Mouse (Mus musculus): Measurements from ENCODE around the gene Cst6. TPM values are rescaled to one million over a fixed set of nuclear protein-coding genes. Genes with fewer than 3 reads are reported as not detected.

Gene Cst6
- polyA plus RNA-seq, 1 experiment: 0.82 TPM

- WGBS: 18% methylated on average over 5 of the region's 5 CpGs
- peak; percentile 66; the same call in 1 of the 2 replicates for TF ChIP-seq CTCF (IDR thresholded peaks at IDR 0.05; ENCODE audit: extremely low read depth, insufficient read depth, insufficient read length, insufficient replicate concordance)
- TF ChIP-seq POLR2A (IDR thresholded peaks at IDR 0.05; ENCODE audit: low read depth, low read length): no peak
- H3K27me3 ChIP-seq (ENCODE audit: control insufficient read depth, insufficient read depth, low read length): no peaks in the 10 kb centered on the region
- no peaks in the 10 kb centered on the region for H3K36me3 ChIP-seq (ENCODE audit: control insufficient read depth, insufficient read depth, low read length)
- H3K4me1 ChIP-seq (ENCODE audit: control insufficient read depth, insufficient read depth, insufficient read length): no peaks in the 10 kb centered on the region
- no peak overlapping the region for H3K27ac ChIP-seq (ENCODE audit: insufficient read depth, low read length)
- DNase-seq (ENCODE audit: low read depth in 1 of 2, low spot score in 2 of 2): peak; percentile 47 to 70
- H3K4me3 ChIP-seq (ENCODE audit: extremely low read depth, insufficient read depth, insufficient read length): no peak overlapping the region
These were observed 11.4 kb downstream of the Cst6 start for GRCm38 (mm10) chr19:5337975-5338374.

- Histone ChIP-seq H3K36me3 (ENCODE audit: control insufficient read depth, insufficient read depth, low read length) (no peaks in the 10 kb centered on the region), H3K4me3 (ENCODE audit: extremely low read depth, insufficient read depth, insufficient read length) (no peak within 1 kb of the TSS), H3K27ac (ENCODE audit: insufficient read depth, low read length) (no peak within 1 kb of the TSS), H3K4me1 (ENCODE audit: control insufficient read depth, insufficient read depth, insufficient read length) (no peaks in the 10 kb centered on the region), H3K27me3 (ENCODE audit: control insufficient read depth, insufficient read depth, low read length) (no peaks in the 10 kb centered on the region)
- TF ChIP-seq CTCF (IDR thresholded peaks at IDR 0.05; ENCODE audit: extremely low read depth, insufficient read depth, insufficient read length, insufficient replicate concordance) (no peak), POLR2A (IDR thresholded peaks at IDR 0.05; ENCODE audit: low read depth, low read length) (no peak)
- 85% methylated on average over 6 of the region's 6 CpGs for WGBS
- no peak for DNase-seq (ENCODE audit: low read depth in 1 of 2, low spot score in 2 of 2)
These were observed 13.9 kb downstream of the Cst6 start, which contains the start of gene Catsper1 for GRCm38 (mm10) chr19:5335441-5335840. Gene Catsper1, plus strand, starts transcription at chr19:5335741.

- 93% methylated on average over 5 of the region's 5 CpGs for WGBS
- H3K27ac ChIP-seq (ENCODE audit: insufficient read depth, low read length): no peak overlapping the region
- TF ChIP-seq POLR2A (IDR thresholded peaks at IDR 0.05; ENCODE audit: low read depth, low read length): no peak
- no peak for TF ChIP-seq CTCF (IDR thresholded peaks at IDR 0.05; ENCODE audit: extremely low read depth, insufficient read depth, insufficient read length, insufficient replicate concordance)
- H3K36me3 ChIP-seq (ENCODE audit: control insufficient read depth, insufficient read depth, low read length): no peaks in the 10 kb centered on the region
- no peak overlapping the region for H3K4me3 ChIP-seq (ENCODE audit: extremely low read depth, insufficient read depth, insufficient read length)
- H3K27me3 ChIP-seq (ENCODE audit: control insufficient read depth, insufficient read depth, low read length): no peaks in the 10 kb centered on the region
- no peak for DNase-seq (ENCODE audit: low read depth in 1 of 2, low spot score in 2 of 2)
- H3K4me1 ChIP-seq (ENCODE audit: control insufficient read depth, insufficient read depth, insufficient read length): no peaks in the 10 kb centered on the region
These were observed 14.6 kb downstream of the Cst6 start for GRCm38 (mm10) chr19:5334741-5335140.

- TF ChIP-seq CTCF (IDR thresholded peaks at IDR 0.05; ENCODE audit: extremely low read depth, insufficient read depth, insufficient read length, insufficient replicate concordance): no peak
- no peak for TF ChIP-seq POLR2A (IDR thresholded peaks at IDR 0.05; ENCODE audit: low read depth, low read length)
- H3K27ac ChIP-seq (ENCODE audit: insufficient read depth, low read length): no peak overlapping the region
- H3K36me3 ChIP-seq (ENCODE audit: control insufficient read depth, insufficient read depth, low read length): no peaks in the 10 kb centered on the region
- no peak for DNase-seq (ENCODE audit: low read depth in 1 of 2, low spot score in 2 of 2)
- 87% methylated on average over 19 of the region's 19 CpGs for WGBS
- no peaks in the 10 kb centered on the region for H3K27me3 ChIP-seq (ENCODE audit: control insufficient read depth, insufficient read depth, low read length)
- no peak overlapping the region for H3K4me3 ChIP-seq (ENCODE audit: extremely low read depth, insufficient read depth, insufficient read length)
- H3K4me1 ChIP-seq (ENCODE audit: control insufficient read depth, insufficient read depth, insufficient read length): no peaks in the 10 kb centered on the region; the same call in 1 of the 2 replicates
These were observed 21.4 kb downstream of the Cst6 start for GRCm38 (mm10) chr19:5327970-5328369.

- H3K4me3 ChIP-seq (ENCODE audit: extremely low read depth, insufficient read depth, insufficient read length): peak overlapping the region; percentile 33; the same call in 1 of the 2 replicates
- H3K27ac ChIP-seq (ENCODE audit: insufficient read depth, low read length): no peak overlapping the region
- 40% methylated on average over 17 of the region's 17 CpGs for WGBS
- no peak for TF ChIP-seq POLR2A (IDR thresholded peaks at IDR 0.05; ENCODE audit: low read depth, low read length)
- no peak for TF ChIP-seq CTCF (IDR thresholded peaks at IDR 0.05; ENCODE audit: extremely low read depth, insufficient read depth, insufficient read length, insufficient replicate concordance)
- peak in 1 of 2 experiments; percentile 28 for DNase-seq (ENCODE audit: low read depth in 1 of 2, low spot score in 2 of 2)
- H3K4me1 ChIP-seq (ENCODE audit: control insufficient read depth, insufficient read depth, insufficient read length): no peaks in the 10 kb centered on the region; the same call in 1 of the 2 replicates
- H3K27me3 ChIP-seq (ENCODE audit: control insufficient read depth, insufficient read depth, low read length): no peaks in the 10 kb centered on the region
- no peaks in the 10 kb centered on the region for H3K36me3 ChIP-seq (ENCODE audit: control insufficient read depth, insufficient read depth, low read length)
These were observed 25.6 kb downstream of the Cst6 start for GRCm38 (mm10) chr19:5323801-5324200.

GRCm38 (mm10) chr19:5313189-5313588 lies 36.2 kb downstream of the Cst6 start:
- 69% methylated on average over 8 of the region's 8 CpGs for WGBS
- Histone ChIP-seq H3K4me1 (ENCODE audit: control insufficient read depth, insufficient read depth, insufficient read length) (no peaks in the 10 kb centered on the region), H3K27ac (ENCODE audit: insufficient read depth, low read length) (no peak overlapping the region), H3K4me3 (ENCODE audit: extremely low read depth, insufficient read depth, insufficient read length) (no peak overlapping the region), H3K27me3 (ENCODE audit: control insufficient read depth, insufficient read depth, low read length) (no peaks in the 10 kb centered on the region), H3K36me3 (ENCODE audit: control insufficient read depth, insufficient read depth, low read length) (no peaks in the 10 kb centered on the region)
- no peak for DNase-seq (ENCODE audit: low read depth in 1 of 2, low spot score in 2 of 2)
- TF ChIP-seq CTCF (IDR thresholded peaks at IDR 0.05; ENCODE audit: extremely low read depth, insufficient read depth, insufficient read length, insufficient replicate concordance) (no peak), POLR2A (IDR thresholded peaks at IDR 0.05; ENCODE audit: low read depth, low read length) (no peak)

GRCm38 (mm10) chr19:5309025-5309424 lies 40.3 kb downstream of the Cst6 start:
- WGBS: 78% methylated on average over 7 of the region's 7 CpGs
- Histone ChIP-seq H3K4me1 (ENCODE audit: control insufficient read depth, insufficient read depth, insufficient read length) (peaks cover 2% of the 10 kb centered on the region; the same call in 1 of the 2 replicates), H3K27me3 (ENCODE audit: control insufficient read depth, insufficient read depth, low read length) (peaks cover 2% of the 10 kb centered on the region), H3K36me3 (ENCODE audit: control insufficient read depth, insufficient read depth, low read length) (no peaks in the 10 kb centered on the region), H3K4me3 (ENCODE audit: extremely low read depth, insufficient read depth, insufficient read length) (no peak overlapping the region), H3K27ac (ENCODE audit: insufficient read depth, low read length) (no peak overlapping the region)
- TF ChIP-seq CTCF (IDR thresholded peaks at IDR 0.05; ENCODE audit: extremely low read depth, insufficient read depth, insufficient read length, insufficient replicate concordance) (no peak), POLR2A (IDR thresholded peaks at IDR 0.05; ENCODE audit: low read depth, low read length) (no peak)
- no peak for DNase-seq (ENCODE audit: low read depth in 1 of 2, low spot score in 2 of 2)
